Mouse (Mus musculus) liver, adult 2 months (tissue): ENCODE measurements around the gene Cyp4a32. TPM values are rescaled to one million over a fixed set of nuclear protein-coding genes. Genes with fewer than 3 reads are reported as not detected.
"Not testable (repeated sequence)": the region's sequence is repeated elsewhere in the genome, so short reads cannot be mapped to it uniquely, and the experiment has no call there.

Source experiments
- DNase-seq: peaks from one replicate; pipeline ENCODE4 v3.0.0-alpha.2; 2011; ENCODE audit warnings: low read depth, low spot score; ENCODE audit errors: extremely low read depth
- H3K27ac ChIP-seq: fragments of 200-500 bp; replicated peaks from 2 replicates; pipeline ENCODE4 v1.5.1; 2012; ENCODE audit warnings: low read depth, mild to moderate bottlenecking, control low read depth, inconsistent platforms, low read length; ENCODE audit not compliant: insufficient read depth
- H3K27me3 ChIP-seq: fragments of 200-500 bp; 2 replicates; pipeline ENCODE4 v1.6.1; 2012; ENCODE audit warnings: mild to moderate bottlenecking, moderate library complexity, low read length, inconsistent platforms; ENCODE audit not compliant: control insufficient read depth, insufficient read depth
- H3K36me3 ChIP-seq: fragments of 200-500 bp; 2 replicates; pipeline ENCODE4 v1.6.1; 2012; ENCODE audit warnings: low read length, inconsistent platforms; ENCODE audit not compliant: control insufficient read depth, insufficient read depth
- H3K4me1 ChIP-seq: fragments of 200-500 bp; 2 replicates; pipeline ENCODE4 v1.6.1; 2011; ENCODE audit warnings: low read length; ENCODE audit not compliant: control insufficient read depth, insufficient read depth
- H3K4me3 ChIP-seq: fragments of 200-500 bp; 2 replicates; pipeline ENCODE4 v1.5.1; 2011; ENCODE audit warnings: low read depth, mild to moderate bottlenecking, control low read depth, low read length, moderate library complexity; ENCODE audit not compliant: insufficient read depth
- H3K79me2 ChIP-seq: fragments of 200-500 bp; 2 replicates; pipeline ENCODE4 v1.6.1; 2012; ENCODE audit warnings: inconsistent platforms, mild to moderate bottlenecking, low read length, moderate library complexity; ENCODE audit not compliant: control insufficient read depth, insufficient read depth
- H3K9ac ChIP-seq: fragments of 200-500 bp; 2 replicates; pipeline ENCODE4 v1.6.1; 2012; ENCODE audit warnings: low read depth, mild to moderate bottlenecking, control low read depth, inconsistent platforms, low read length
- CTCF ChIP-seq: fragments of 200-500 bp; IDR thresholded peaks from 2 replicates; pipeline ENCODE4 v1.5.1; 2011; ENCODE audit warnings: low read depth, low read length, control low read depth
- POLR2A ChIP-seq: fragments of 200-500 bp; IDR thresholded peaks from 2 replicates; pipeline ENCODE4 v1.6.1; 2011; ENCODE audit warnings: low read length, control low read depth; ENCODE audit not compliant: insufficient read depth; ENCODE audit errors: extremely low read depth
- WGBS: fragments of 180-500 bp; shearing (Covaris S2); methylation state at CpG from one replicate; pipeline ENCODE4 v1.1.7; 2018; 5-methylcytosine and 5-hydroxymethylcytosine counted together
- polyA plus RNA-seq: library from polyadenylated mRNA; depleted of rRNA; stranded (reverse); fragments of >200 nt; gene quantifications from 2 replicates; pipeline ENCODE4 v1.2.3, GENCODE M21; 2012
- total RNA-seq: library from RNA; depleted of rRNA; stranded (reverse); fragments of >200 nt; gene quantifications from 2 replicates; pipeline ENCODE4 v1.2.3, GENCODE M21; 2014

Gene Cyp4a32
- total and polyA plus RNA-seq, 2 experiments, result 12.2 to 23.2 TPM

GRCm38 (mm10) chr4:115642967-115643754 is 42.4 kb downstream of the Cyp4a32 start:
- Histone ChIP-seq H3K36me3 (no peaks in the 10 kb centered on the region), H3K9ac (no peak overlapping the region), H3K27ac (peak overlapping the region; percentile 48), H3K79me2 (no peaks in the 10 kb centered on the region), H3K4me1 (peaks cover 5% of the 10 kb centered on the region), H3K27me3 (no peaks in the 10 kb centered on the region), H3K4me3 (no peak overlapping the region)
- TF ChIP-seq POLR2A (no peak), CTCF (no peak)
- 31% methylated on average over 5 of the region's 5 CpGs for WGBS
- peak; percentile 79 for DNase-seq

DNA sequence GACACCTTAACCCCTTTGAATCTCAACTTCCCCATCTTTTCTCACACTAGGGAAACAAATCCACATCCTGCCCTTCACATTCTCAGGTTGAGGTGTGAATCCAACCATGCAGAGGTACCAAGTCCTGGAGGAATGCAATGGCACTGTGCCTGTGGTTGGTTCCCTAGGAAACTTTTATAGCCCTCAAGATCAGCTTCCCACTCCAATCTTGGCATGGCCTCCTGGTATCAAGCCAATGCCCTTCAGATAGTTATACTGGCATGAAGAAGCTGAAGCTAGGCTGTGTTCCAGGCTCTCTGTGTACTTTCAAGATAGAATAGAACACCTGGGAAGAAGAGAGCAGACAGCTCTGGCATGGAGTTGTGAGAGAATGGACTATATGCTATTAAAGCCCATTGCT is 44.6 kb downstream of the Cyp4a32 start:
- no peaks in the 10 kb centered on the region for H3K79me2 ChIP-seq
- H3K9ac ChIP-seq, result peak overlapping the region; percentile 34
- peak overlapping the region; percentile 33 for H3K4me3 ChIP-seq
- no peaks in the 10 kb centered on the region for H3K36me3 ChIP-seq
- DNase-seq, result peak; percentile 45
- no peaks in the 10 kb centered on the region for H3K27me3 ChIP-seq
- H3K27ac ChIP-seq, result peak overlapping the region; percentile 19
- peaks cover 5% of the 10 kb centered on the region for H3K4me1 ChIP-seq
- TF ChIP-seq POLR2A (no peak), CTCF (no peak)

DNA sequence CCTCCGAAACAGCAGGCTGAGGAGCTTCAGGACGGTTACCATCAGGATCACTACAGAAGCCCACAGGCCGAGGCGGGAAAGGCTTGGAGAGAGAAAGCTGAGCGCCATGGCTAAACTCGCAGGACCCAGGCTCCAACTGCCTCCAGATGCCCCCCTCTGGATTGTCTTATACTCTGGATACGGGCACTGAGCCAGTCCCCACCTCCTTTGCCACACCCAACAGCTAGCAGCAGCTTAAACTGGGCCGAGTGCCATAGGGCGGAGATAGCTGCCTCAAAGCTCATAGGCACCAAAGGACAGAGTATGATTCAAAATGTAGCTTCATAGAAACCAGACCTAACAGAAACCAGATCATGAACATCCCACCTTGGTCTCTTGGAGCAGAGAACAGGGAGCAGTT is 46.8 kb downstream of the Cyp4a32 start, which contains the start of gene Cyp4b1:
Gene Cyp4b1, minus strand, starts transcription at position 144 of the 400 bp plus-strand sequence.
- Histone ChIP-seq H3K79me2 (no peaks in the 10 kb centered on the region), H3K27me3 (no peaks in the 10 kb centered on the region), H3K36me3 (no peaks in the 10 kb centered on the region), H3K27ac (no peak within 1 kb of the TSS; the same call in 1 of the 2 replicates), H3K4me3 (peak within 1 kb of the TSS; percentile 49), H3K4me1 (peaks cover 5% of the 10 kb centered on the region), H3K9ac (peak within 1 kb of the TSS; percentile 40)
- peak; percentile 15 for DNase-seq
- TF ChIP-seq POLR2A, result peak; percentile 50; the same call in 1 of the 2 replicates
- no peak for TF ChIP-seq CTCF
- 67% methylated on average over 9 of the region's 9 CpGs for WGBS

- Histone ChIP-seq H3K27me3 (no peaks in the 10 kb centered on the region), H3K4me1 (no peaks in the 10 kb centered on the region; the same call in 1 of the 2 replicates), H3K9ac (no peak overlapping the region), H3K36me3 (no peaks in the 10 kb centered on the region), H3K79me2 (no peaks in the 10 kb centered on the region), H3K4me3 (no peak overlapping the region), H3K27ac (no peak overlapping the region)
- 73% methylated on average over 2 of the region's 2 CpGs for WGBS
- TF ChIP-seq POLR2A (no peak), CTCF (no peak)
- no peak for DNase-seq
Observed at GRCm38 (mm10) chr4:115648752-115649151, 48.0 kb downstream of the Cyp4a32 start.

DNA sequence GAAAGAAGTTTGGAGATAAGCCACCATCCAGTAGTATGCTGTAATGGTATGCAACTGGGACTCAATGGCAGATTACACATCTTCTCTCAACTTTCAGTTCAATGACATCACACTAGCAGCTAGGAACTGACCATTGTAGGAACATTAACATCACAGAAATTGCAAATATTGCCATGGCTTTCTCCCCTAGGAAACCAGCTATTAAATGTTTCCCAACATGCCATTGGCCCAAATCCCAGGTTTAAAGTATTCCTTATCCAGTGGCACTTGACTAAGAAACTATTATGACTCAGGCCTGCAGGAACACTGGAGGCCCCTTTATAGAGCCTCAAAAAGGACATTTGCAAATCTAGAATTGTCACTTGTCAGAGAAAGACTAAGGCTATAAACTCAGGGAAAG is 48.6 kb downstream of the Cyp4a32 start:
- Histone ChIP-seq H3K36me3 (no peaks in the 10 kb centered on the region), H3K9ac (no peak overlapping the region), H3K79me2 (no peaks in the 10 kb centered on the region), H3K4me3 (no peak overlapping the region), H3K27ac (no peak overlapping the region), H3K4me1 (no peaks in the 10 kb centered on the region; the same call in 1 of the 2 replicates), H3K27me3 (no peaks in the 10 kb centered on the region)
- DNase-seq, result no peak
- no peak for TF ChIP-seq CTCF
- TF ChIP-seq POLR2A, result no peak

DNA sequence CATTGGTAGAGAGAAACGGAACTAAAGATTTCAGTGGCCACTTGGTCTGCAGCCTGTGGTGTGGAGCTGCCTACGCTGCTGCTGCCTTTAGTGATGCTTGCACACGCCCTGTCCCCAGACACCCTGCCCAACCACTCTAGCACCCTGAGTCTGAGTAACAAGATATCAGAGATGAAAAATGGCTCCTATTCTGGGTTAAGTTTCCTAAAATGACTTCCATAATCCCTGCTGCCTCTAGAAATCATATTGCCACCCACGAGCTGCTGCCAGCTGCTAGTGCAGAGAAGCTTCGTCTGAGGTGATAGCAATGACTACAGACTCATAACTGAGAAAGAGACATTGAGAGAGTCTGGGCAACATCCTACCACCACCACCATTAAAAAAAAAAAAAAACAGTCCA is 50.1 kb downstream of the Cyp4a32 start:
- H3K79me2 ChIP-seq, result no peaks in the 10 kb centered on the region
- H3K4me1 ChIP-seq, result no peaks in the 10 kb centered on the region; the same call in 1 of the 2 replicates
- no peak for DNase-seq
- no peaks in the 10 kb centered on the region for H3K36me3 ChIP-seq
- no peak overlapping the region for H3K9ac ChIP-seq
- no peaks in the 10 kb centered on the region for H3K27me3 ChIP-seq
- no peak overlapping the region for H3K27ac ChIP-seq
- 97% methylated on average over 5 of the region's 5 CpGs for WGBS
- TF ChIP-seq CTCF (no peak), POLR2A (no peak)
- no peak overlapping the region for H3K4me3 ChIP-seq

GRCm38 (mm10) chr4:115655841-115656534 is 55.2 kb downstream of the Cyp4a32 start:
- not testable (repeated sequence) for DNase-seq, H3K79me2 ChIP-seq, H3K4me3 ChIP-seq, H3K9ac ChIP-seq, H3K36me3 ChIP-seq, H3K27me3 ChIP-seq, H3K27ac ChIP-seq, H3K4me1 ChIP-seq
- 87% methylated on average over 7 of the region's 7 CpGs for WGBS

DNA sequence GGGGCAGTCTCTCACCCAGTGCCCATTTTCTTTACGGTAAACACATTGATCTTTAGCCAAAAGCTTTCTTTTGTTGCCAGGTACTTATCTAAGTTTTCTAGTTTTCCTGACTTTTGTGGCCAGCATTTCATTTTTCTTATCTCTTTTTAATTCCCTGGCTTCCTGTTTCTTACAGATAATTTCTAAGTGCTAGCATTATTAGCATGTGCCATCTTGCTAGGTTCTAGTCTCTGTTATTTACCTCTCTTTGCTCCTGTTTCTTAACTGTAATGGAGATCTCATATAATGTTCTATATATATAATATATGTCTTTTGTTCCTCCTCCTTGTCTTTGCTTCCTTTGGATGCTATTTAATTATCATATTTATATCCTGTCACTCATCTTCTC is 55.8 kb downstream of the Cyp4a32 start:
- H3K9ac ChIP-seq, H3K27me3 ChIP-seq: not testable (repeated sequence)
- 78% methylated on average over 1 of the region's 1 CpGs for WGBS

More for the DNA sequence above, 55.8 kb downstream of the Cyp4a32 start:
- not testable (repeated sequence) for H3K4me3 ChIP-seq, H3K36me3 ChIP-seq, H3K27ac ChIP-seq, H3K79me2 ChIP-seq, DNase-seq, H3K4me1 ChIP-seq
